Mouse (Mus musculus): ENCODE measurements around the gene Tenm3.

DNA sequence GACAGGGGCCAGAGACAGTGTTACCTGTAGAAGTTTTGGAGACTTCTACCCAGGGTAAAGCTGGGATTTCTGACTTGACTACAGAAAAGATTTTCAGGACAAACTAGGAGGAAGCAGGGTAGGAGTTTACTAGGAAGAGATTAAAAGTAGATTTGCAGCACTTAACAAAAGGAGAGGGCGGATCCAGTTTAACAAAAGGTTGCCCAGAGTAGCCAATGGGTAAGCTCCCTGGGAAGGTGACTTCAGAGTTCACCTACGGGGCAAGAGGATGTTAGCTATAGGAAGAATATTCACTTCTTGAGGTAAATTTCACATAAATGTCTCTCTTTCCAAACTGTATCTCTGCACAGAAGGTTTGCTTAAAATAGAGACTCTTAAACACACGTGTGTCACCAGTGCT is 641.1 kb downstream of the Tenm3 start:
- TF ChIP-seq POLR2A (IDR thresholded peaks at IDR 0.05; ENCODE audit: control insufficient read depth, extremely low read depth, insufficient read depth, low read length, poor library complexity) (no peak), CTCF (IDR thresholded peaks at IDR 0.05; ENCODE audit: borderline replicate concordance, control insufficient read depth, extremely low read depth, insufficient read depth, low read length, poor library complexity) (no peak)

All from thymus, adult 2 months (tissue).